Mouse (Mus musculus): ENCODE measurements around the gene Map2k7. TPM values are rescaled to one million over a fixed set of nuclear protein-coding genes. Genes with fewer than 3 reads are reported as not detected.

Map2k7 gene
- polyA plus RNA-seq, 1 experiment from 2014 or later: 26.9 TPM

DNA sequence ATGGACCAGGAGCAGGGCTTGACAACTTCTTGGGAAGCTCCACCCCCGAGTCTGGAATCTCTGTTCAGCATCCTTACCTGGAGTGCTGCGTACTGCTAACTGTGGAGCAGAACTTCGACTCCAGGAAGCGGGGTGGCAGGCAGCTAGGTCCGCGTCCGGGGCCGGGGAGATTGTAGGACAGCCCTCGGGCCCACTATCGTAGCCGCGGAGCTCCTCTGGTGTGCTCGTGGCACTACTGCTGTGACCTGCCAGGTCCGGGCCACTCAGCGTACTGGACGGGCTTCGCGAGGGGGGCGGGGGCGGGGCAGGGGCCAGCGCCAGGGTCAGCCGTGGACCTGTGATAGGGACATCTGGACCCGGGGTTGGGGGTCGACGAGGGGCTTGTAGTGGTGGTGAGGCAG, 25.7 kb upstream of the Map2k7 start:
- H3K27ac ChIP-seq (replicated peaks): peak overlapping the region; percentile 72
- 0 out of 2 replicates have a peak, but pooled peaks cover 3% of the 10 kb centered on the region for H3K9me3 ChIP-seq (replicated peaks)
- peak overlapping the region; percentile 75 for H3K4me3 ChIP-seq (replicated peaks)
- peak overlapping the region; percentile 96 for H3K4me2 ChIP-seq
- H3K36me3 ChIP-seq: peaks cover 19% of the 10 kb centered on the region
- peak overlapping the region; percentile 56 for H3K9ac ChIP-seq (replicated peaks)
- H3K4me1 ChIP-seq: peaks cover 63% of the 10 kb centered on the region
- WGBS: 1% methylated on average over 25 of the region's 25 CpGs
- H3K27me3 ChIP-seq (replicated peaks): no peaks in the 10 kb centered on the region
- ATAC-seq (ENCODE audit: low FRiP score): peak; percentile 1

DNA sequence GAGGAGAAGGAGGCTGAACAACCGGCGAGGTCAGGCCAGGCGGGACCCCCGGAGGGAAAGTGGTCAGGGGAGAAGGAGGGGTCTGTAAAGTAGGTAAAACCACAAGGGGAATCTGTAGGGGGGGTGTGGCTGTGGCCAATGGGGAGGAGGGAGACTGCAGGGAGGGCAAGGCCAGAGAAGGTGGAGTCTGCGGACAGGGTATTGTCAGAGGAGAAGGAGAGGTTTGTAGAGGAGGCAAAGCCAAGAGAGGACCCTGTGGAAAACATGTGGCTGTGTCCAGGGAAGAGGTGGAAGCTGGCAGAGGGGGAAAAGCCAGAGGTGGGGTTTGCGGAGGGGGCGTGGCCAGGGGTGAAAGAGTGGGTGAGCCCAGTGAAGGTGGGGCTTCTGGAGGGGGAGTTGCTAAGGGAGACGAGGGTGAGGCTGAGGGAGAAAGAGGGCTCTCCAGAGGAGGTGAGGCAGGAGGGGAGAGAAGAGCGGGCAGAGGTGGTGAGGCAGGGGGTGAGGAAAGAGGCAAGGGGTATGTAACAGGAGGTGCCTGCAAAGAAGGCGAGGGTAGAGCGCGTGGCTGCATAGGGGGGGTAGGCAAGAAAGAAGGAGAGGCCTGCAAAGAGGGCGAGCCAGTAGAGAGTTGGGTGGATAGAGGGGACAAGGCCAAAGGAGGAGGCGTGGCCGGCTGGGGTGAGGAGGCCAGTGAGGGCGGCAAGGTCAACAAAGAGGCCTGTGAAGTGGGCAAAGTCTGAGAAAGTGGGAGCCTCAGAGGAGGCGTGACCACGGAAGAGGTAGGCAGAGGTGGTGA, 25.1 kb upstream of the Map2k7 start:
- peak overlapping the region; percentile 72 for H3K27ac ChIP-seq (replicated peaks)
- H3K9ac ChIP-seq (replicated peaks): peak overlapping the region; percentile 56
- no peaks in the 10 kb centered on the region for H3K27me3 ChIP-seq (replicated peaks)
- peak overlapping the region; percentile 75 for H3K4me3 ChIP-seq (replicated peaks)
- peak overlapping the region; percentile 96 for H3K4me2 ChIP-seq
- H3K36me3 ChIP-seq: peaks cover 15% of the 10 kb centered on the region
- H3K4me1 ChIP-seq: peaks cover 59% of the 10 kb centered on the region
- ATAC-seq (ENCODE audit: low FRiP score): peak; percentile 17
- H3K9me3 ChIP-seq (replicated peaks): 0 out of 2 replicates have a peak, but pooled peaks cover 3% of the 10 kb centered on the region
- WGBS: 4% methylated on average over 18 of the region's 18 CpGs

DNA sequence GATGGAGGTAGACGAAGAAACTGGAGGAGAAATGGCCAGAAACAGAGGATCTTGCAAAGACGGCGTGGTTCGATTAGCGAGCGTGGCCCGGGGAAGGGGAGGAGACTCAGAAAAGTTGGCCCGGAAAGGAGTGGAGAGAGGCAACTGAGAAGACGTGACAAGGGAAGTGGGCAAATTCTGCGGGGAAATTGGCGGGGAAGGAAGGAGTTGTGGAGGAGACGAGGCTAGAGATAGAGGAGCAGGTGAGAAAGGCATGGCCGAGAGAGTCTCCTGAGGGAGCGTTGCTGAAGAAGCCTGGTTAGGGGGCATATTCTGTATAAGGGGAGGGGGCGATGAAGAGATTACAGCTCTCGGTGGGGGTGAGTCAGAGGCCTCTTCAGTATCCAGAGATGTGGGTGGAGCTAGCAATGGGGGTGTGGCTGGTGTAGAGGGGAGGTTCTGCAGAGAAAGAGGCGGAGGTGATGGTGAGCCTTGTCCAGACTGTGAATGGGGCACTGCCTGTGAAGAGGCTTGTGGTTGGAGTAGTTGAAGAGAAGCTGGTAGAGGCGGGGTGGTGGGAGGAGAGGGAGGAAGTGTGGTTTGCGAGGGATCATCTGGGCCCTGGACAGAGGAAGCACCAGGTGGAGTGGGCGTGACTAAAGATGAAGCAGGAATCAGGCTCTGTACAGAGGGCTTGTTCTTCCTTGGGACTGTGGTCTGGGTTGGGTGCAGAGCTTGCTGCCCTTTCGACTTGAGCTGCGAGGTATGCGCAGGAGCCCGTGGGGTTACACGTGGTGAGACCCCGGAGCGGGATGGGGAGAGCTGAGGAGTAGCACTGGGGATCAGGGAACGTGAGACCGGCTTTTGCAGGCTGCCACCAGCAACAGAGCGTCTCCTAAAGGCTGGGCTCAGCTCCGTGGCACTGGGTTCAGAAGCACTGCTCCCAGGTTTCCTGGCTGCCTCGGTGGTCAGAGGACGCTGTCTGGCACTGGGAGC, 24.2 kb upstream of the Map2k7 start:
- Histone ChIP-seq H3K36me3 (peaks cover 15% of the 10 kb centered on the region), H3K4me1 (peaks cover 59% of the 10 kb centered on the region), H3K4me3 (replicated peaks) (peak overlapping the region; percentile 75), H3K27me3 (replicated peaks) (no peaks in the 10 kb centered on the region), H3K9ac (replicated peaks) (peak overlapping the region; percentile 56), H3K27ac (replicated peaks) (peak overlapping the region; percentile 72), H3K4me2 (peak overlapping the region; percentile 96), H3K9me3 (replicated peaks) (0 out of 2 replicates have a peak, but pooled peaks cover 3% of the 10 kb centered on the region)
- WGBS: 12% methylated on average over 33 of the region's 33 CpGs
- no peak for ATAC-seq (ENCODE audit: low FRiP score)

DNA sequence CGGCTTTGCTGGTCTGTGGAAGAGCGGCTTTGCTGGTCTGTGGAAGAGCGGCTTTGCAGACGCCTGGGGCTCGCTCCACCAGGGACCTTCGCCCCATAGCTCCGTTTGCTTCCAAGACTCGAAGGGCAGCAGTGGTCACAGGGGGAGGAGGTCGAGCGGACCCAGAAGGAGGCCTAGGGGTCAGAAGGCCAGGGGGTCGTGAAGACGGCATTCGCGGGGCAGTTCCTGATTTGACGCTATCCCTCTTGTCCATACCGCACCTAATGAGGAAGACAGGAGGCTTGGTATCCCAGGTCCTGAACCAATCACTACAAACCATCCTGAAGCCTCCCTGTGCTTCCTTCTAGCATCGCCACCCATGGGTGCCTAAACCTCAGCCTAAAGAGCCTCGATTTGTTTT, 22.2 kb upstream of the Map2k7 start:
- 6% methylated on average over 18 of the region's 18 CpGs for WGBS
- Histone ChIP-seq H3K27ac (replicated peaks) (peak overlapping the region; percentile 96), H3K4me3 (replicated peaks) (peak overlapping the region; percentile 75), H3K36me3 (no peaks in the 10 kb centered on the region), H3K9ac (replicated peaks) (peak overlapping the region; percentile 79), H3K4me2 (peak overlapping the region; percentile 96), H3K27me3 (replicated peaks) (no peaks in the 10 kb centered on the region), H3K4me1 (peaks cover 46% of the 10 kb centered on the region), H3K9me3 (replicated peaks) (no peaks in the 10 kb centered on the region)
- ATAC-seq (ENCODE audit: low FRiP score): peak; percentile 20

DNA sequence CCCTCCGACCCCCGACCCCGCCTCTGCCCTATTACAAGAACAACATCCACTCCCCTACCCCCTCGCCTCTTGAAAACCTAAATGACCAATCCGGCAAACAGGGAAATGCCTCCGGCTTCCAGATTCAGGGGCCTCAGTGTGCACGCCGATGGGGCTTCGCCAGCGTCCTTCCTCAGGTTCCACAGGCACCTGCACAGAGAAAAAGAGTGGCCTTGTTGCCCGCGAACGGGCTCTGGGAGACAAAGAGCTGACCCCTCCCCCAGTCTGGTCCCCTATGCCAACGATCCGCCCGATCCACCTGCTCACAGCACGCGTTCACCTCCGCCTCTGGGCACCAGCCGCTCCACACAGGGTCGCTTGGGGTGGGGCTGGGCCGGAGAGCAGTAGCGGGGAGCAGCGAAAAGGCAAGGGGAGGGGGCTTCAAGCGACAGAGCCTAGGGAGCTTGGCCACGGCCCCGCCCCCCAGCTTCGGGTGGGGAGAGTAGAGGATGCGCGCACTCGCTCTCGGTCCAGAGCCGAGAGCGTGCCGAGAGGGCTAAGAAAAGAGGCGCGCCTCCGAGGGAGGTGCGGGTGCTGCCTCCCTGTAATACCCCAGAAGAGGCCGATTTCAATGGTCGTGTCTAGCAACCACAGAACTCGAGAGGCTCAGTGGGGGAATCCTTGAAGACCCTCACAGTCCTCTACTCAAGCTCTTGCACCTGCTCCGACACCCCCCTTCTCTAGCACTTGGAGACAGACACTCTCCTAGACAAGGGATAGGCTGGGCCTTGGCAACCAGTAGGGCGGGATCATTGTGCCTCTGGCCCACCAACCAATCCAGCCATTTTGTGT, 21.5 kb upstream of the Map2k7 start, which contains the start of gene Prr36:
Prr36 (minus strand) TSS at position 669 of the 831 bp plus-strand sequence.
- no peaks in the 10 kb centered on the region for H3K36me3 ChIP-seq
- H3K27ac ChIP-seq (replicated peaks): peak within 1 kb of the TSS; percentile 96
- peak; percentile 88 for ATAC-seq (ENCODE audit: low FRiP score)
- peak within 1 kb of the TSS; percentile 75 for H3K4me3 ChIP-seq (replicated peaks)
- H3K27me3 ChIP-seq (replicated peaks): no peaks in the 10 kb centered on the region
- peak within 1 kb of the TSS; percentile 96 for H3K4me2 ChIP-seq
- peaks cover 44% of the 10 kb centered on the region for H3K4me1 ChIP-seq
- peak within 1 kb of the TSS; percentile 79 for H3K9ac ChIP-seq (replicated peaks)
- under 1% methylated on average over 43 of the region's 44 CpGs for WGBS
- no peaks in the 10 kb centered on the region for H3K9me3 ChIP-seq (replicated peaks)

DNA sequence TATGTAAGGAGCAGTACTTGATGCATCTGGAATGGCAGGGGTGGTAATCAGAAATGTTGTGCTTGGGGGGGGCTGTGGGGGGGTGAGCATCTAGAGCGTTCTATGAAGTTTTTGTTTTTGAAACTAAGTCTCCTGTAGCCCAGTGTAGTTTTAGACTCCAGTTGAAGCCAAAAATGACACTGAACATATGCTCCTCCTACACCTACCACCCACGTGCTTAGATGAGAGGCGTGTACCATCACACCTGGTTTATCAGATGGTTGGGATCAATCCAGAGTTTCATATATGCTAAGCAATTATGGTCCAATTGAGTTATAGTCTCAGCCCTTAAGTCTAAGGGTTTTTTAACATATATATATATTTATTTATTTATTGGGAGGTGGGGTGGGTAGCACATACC, 18.9 kb upstream of the Map2k7 start:
- H3K4me3 ChIP-seq (replicated peaks): no peak overlapping the region
- no peak overlapping the region for H3K9ac ChIP-seq (replicated peaks)
- H3K9me3 ChIP-seq (replicated peaks): no peaks in the 10 kb centered on the region
- peaks cover 23% of the 10 kb centered on the region for H3K4me1 ChIP-seq
- H3K36me3 ChIP-seq: no peaks in the 10 kb centered on the region
- no peak overlapping the region for H3K27ac ChIP-seq (replicated peaks)
- no peak overlapping the region for H3K4me2 ChIP-seq
- ATAC-seq (ENCODE audit: low FRiP score): no peak
- H3K27me3 ChIP-seq (replicated peaks): no peaks in the 10 kb centered on the region
- WGBS: 95% methylated on average over 3 of the region's 3 CpGs

DNA sequence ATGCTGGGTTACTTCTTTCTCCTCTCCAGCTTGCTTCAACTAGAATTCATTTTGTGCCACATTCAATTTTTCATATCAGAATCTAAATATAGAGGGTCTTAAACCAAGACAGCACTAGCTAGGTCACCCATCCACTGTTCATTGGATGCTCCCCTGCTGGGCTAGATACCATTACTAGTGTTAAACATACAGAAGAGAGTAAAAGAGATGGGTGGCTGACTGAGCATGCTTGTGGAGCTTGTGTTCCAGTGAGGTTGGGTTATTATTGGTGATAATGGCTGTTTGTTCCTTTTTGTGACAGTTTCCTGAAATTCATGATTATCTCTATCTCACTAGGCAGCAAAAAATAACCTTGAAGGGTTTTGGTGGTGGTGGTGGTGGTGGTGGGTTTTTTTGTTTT, 16.5 kb upstream of the Map2k7 start:
- Histone ChIP-seq H3K9me3 (replicated peaks) (no peaks in the 10 kb centered on the region), H3K4me3 (replicated peaks) (no peak overlapping the region), H3K36me3 (no peaks in the 10 kb centered on the region), H3K27ac (replicated peaks) (no peak overlapping the region), H3K27me3 (replicated peaks) (peaks cover 11% of the 10 kb centered on the region), H3K9ac (replicated peaks) (no peak overlapping the region), H3K4me1 (peaks cover 14% of the 10 kb centered on the region), H3K4me2 (no peak overlapping the region)
- no peak for ATAC-seq (ENCODE audit: low FRiP score)

DNA sequence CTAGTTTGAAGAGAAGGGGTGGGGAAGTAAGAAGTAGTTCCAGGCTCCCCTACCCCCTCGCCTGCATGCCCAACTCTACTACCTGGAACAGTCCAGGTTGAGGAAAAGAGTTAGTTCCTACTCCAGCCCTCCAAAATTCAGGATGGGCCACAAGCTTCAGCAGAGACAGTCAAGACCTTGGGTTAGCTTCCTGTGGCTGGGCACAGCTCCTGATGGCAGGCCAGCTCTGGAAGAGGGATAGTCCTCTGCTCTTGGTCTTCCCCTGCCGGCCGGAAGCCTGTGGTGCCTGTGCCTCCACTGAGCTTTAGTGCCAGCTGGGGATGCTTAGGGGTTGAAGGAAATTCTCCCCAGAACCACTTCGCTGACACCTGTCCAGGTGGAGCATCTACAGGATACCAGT, 12.2 kb upstream of the Map2k7 start:
- 0 out of 2 replicates have a peak, but pooled peaks have one; percentile 31 for ATAC-seq (ENCODE audit: low FRiP score)
- 23% methylated on average over 4 of the region's 4 CpGs for WGBS

DNA sequence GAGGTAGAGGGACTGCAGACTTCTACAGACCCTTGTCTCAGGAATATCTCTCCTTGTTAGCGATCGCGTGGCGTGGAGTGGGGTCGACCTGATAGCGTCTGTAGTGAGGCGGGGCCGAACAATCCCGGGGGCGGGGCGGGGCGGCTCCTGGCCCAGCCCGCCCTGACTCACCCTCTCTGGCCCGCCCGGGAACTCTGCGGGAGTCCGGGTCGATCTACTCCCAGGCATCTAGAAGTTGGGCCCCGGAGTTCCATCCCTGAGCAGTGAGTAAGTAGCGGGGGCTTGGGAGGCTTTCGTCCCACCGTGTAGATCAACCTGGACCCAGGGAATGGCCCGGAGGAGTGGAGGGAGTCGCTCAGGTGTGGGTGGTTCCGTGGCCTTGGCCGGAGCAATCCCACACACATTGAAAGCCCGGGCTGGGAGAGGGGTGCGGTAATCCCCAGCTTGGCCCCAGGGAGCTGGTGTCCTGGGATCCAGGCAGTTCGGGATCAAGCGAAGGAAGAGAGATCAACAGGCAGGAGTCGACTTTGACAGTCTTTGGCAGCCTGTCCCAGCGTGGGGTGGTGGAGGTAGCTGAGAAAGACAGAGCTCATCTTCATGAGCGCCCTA, 11.7 kb upstream of the Map2k7 start, which contains the start of gene Lrrc8e:
Lrrc8e (plus strand) TSS at position 89 of the 609 bp plus-strand sequence.
- H3K9me3 ChIP-seq (replicated peaks): no peaks in the 10 kb centered on the region
- H3K4me1 ChIP-seq: peaks cover 7% of the 10 kb centered on the region; the same call in 1 of the 2 replicates
- peak within 1 kb of the TSS; percentile 46 for H3K4me2 ChIP-seq
- WGBS: 5% methylated on average over 33 of the region's 33 CpGs
- H3K27me3 ChIP-seq (replicated peaks): peaks cover 22% of the 10 kb centered on the region
- H3K9ac ChIP-seq (replicated peaks): no peak within 1 kb of the TSS
- no peak within 1 kb of the TSS for H3K4me3 ChIP-seq (replicated peaks)
- H3K36me3 ChIP-seq: no peaks in the 10 kb centered on the region
- no peak within 1 kb of the TSS for H3K27ac ChIP-seq (replicated peaks)
- 0 out of 2 replicates have a peak, but pooled peaks have one; percentile 38 for ATAC-seq (ENCODE audit: low FRiP score)

More for the DNA sequence above, 12.2 kb upstream of the Map2k7 start:
- Histone ChIP-seq H3K27ac (replicated peaks) (no peak overlapping the region), H3K36me3 (no peaks in the 10 kb centered on the region), H3K9ac (replicated peaks) (no peak overlapping the region), H3K4me3 (replicated peaks) (no peak overlapping the region), H3K4me2 (peak overlapping the region; percentile 46), H3K27me3 (replicated peaks) (peaks cover 22% of the 10 kb centered on the region), H3K4me1 (peaks cover 7% of the 10 kb centered on the region; the same call in 1 of the 2 replicates), H3K9me3 (replicated peaks) (no peaks in the 10 kb centered on the region)

DNA sequence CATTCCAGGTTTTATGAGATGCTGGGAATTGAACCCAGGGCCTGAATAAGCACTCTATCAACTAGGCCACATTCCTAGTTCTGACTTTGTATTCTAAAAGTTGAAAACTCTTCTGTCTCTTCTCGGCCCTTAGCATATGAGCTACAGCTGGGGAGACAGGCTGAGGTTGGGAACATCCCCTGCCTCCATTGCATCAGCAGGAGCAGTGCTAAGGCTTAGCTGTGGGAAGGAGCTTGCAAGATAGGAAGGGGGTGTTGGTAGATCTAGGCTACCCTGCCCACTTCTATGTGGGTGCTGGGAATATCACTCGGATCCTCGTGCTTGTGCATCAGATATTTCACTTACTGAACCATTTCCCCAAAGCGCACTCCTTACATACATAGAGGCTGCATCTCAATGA, 10.6 kb upstream of the Map2k7 start:
- Histone ChIP-seq H3K27me3 (replicated peaks) (peaks cover 22% of the 10 kb centered on the region), H3K9me3 (replicated peaks) (no peaks in the 10 kb centered on the region), H3K4me1 (peaks cover 7% of the 10 kb centered on the region; the same call in 1 of the 2 replicates), H3K27ac (replicated peaks) (no peak overlapping the region), H3K9ac (replicated peaks) (no peak overlapping the region), H3K4me2 (no peak overlapping the region), H3K36me3 (no peaks in the 10 kb centered on the region), H3K4me3 (replicated peaks) (no peak overlapping the region)
- 95% methylated on average over 4 of the region's 4 CpGs for WGBS
- no peak for ATAC-seq (ENCODE audit: low FRiP score)

All from neural tube, embryonic 15.5 days (tissue).